Mouse (Mus musculus): ENCODE measurements around the gene Taf6. TPM values are rescaled to one million over a fixed set of nuclear protein-coding genes. Genes with fewer than 3 reads are reported as not detected.
"Not testable (repeated sequence)": the region's sequence is repeated elsewhere in the genome, so short reads cannot be mapped to it uniquely, and the experiment has no call there.

The Taf6 gene
- polyA plus RNA-seq (2016; fragmentation: Nextera tagmentation; extraction: Ambion mirVana) = 102 and 109 TPM in 2 replicates

DNA sequence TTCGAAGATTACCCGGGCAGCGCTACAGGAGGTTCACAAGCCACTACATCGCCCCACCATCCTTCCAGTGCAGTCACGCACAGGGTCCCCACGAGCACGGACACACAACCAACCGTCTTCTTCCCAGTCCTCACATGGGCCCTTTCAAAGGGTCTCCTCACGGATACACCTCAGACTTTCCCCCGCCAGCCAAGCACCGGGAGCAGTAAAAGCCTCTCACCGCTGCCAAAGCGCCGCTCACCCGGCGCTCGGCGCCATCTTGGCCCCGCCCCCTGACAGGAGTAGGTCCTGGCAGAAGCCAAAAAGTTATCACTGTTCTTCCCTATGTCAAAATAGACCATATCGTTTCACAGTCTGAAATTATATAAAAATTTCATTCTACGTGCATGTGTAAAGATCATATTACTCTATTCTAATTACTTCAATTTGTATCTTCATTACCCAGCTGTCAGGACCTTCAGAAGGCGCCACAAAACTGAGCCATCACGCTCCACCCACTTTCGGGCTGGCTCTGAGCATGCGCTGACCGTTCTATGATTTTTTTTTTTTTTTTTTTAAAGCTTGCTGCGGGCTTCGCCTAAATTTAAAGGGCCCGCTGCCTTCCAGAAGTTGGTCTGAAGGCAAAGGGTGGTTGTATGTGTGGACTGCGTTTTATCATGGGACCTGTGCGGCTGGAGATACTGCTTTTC, at the start of gene Taf6, which contains the start of gene Cnpy4:
TSS of gene Taf6 (minus strand) at position 502 of the 689 bp plus-strand sequence.
TSS of gene Cnpy4 (plus strand) at position 536 of the 689 bp plus-strand sequence.
- H3K4me3 ChIP-seq = peak within 1 kb of the TSS; percentile 72
- H3K36me3 ChIP-seq = peaks cover 46% of the 10 kb centered on the region
- peaks cover 19% of the 10 kb centered on the region for H3K4me1 ChIP-seq
- H3K9ac ChIP-seq = peak within 1 kb of the TSS; percentile 85
- H3K27ac ChIP-seq = peak within 1 kb of the TSS; percentile 78
- no peaks in the 10 kb centered on the region for H3K9me3 ChIP-seq (replicated peaks)
- peak; percentile 82 for ATAC-seq (ENCODE audit: low FRiP score)
- H3K4me2 ChIP-seq (replicated peaks) = peak within 1 kb of the TSS; percentile 63
- H3K27me3 ChIP-seq = no peaks in the 10 kb centered on the region
- under 1% methylated on average over 31 of the region's 31 CpGs for WGBS

DNA sequence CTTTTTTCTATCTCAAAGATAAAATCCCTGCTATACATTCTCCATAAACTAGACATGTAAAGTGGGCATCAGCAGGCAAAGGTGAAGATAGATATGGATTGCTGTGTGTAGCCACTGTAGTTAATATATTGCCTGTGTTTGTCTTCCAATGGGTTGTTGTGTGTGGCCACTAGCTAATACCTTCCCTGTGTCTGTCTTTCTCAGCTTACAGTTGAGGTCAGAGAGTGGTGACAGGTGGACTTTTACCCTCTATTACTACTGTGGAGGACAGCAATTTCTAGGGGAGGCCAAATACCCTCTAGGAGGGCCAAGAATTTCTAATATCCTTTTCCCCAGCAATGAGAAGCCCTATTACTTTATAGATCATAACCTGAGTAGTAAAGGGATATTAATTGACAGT, 47.0 kb upstream of the Taf6 start:
- no peak overlapping the region for H3K4me3 ChIP-seq
- no peak overlapping the region for H3K4me2 ChIP-seq (replicated peaks)
- H3K36me3 ChIP-seq = no peaks in the 10 kb centered on the region
- no peaks in the 10 kb centered on the region for H3K4me1 ChIP-seq
- ATAC-seq (ENCODE audit: low FRiP score) = no peak
- H3K9me3 ChIP-seq (replicated peaks) = no peaks in the 10 kb centered on the region
- H3K27ac ChIP-seq = no peak overlapping the region
- H3K9ac ChIP-seq = no peak overlapping the region
- no peaks in the 10 kb centered on the region for H3K27me3 ChIP-seq

DNA sequence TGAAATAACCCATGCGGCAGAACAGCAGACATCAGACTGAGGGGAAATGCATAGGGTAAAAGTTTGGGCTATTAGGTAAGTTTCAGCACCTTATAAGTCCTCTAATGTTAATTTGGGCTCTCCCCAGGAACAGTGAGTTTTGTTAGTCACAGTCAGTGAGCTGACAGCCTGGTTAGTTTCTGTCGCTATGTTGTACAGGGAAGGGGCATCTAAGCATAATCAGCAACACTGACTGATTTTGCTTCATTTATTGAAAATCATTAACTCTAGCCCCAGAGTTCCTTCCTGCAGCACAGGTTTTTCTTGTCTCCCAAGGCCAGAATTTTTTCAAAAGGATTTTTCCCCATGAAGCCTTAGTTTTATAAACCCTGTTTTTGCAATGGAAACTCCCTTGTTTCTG, 46.5 kb upstream of the Taf6 start:
- WGBS = 86% methylated on average over 2 of the region's 2 CpGs
- H3K27ac ChIP-seq = no peak overlapping the region
- H3K9ac ChIP-seq = no peak overlapping the region
- H3K9me3 ChIP-seq (replicated peaks) = no peaks in the 10 kb centered on the region
- no peaks in the 10 kb centered on the region for H3K36me3 ChIP-seq
- H3K4me1 ChIP-seq = no peaks in the 10 kb centered on the region
- no peaks in the 10 kb centered on the region for H3K27me3 ChIP-seq
- no peak overlapping the region for H3K4me3 ChIP-seq
- H3K4me2 ChIP-seq (replicated peaks) = no peak overlapping the region
- ATAC-seq (ENCODE audit: low FRiP score) = no peak

DNA sequence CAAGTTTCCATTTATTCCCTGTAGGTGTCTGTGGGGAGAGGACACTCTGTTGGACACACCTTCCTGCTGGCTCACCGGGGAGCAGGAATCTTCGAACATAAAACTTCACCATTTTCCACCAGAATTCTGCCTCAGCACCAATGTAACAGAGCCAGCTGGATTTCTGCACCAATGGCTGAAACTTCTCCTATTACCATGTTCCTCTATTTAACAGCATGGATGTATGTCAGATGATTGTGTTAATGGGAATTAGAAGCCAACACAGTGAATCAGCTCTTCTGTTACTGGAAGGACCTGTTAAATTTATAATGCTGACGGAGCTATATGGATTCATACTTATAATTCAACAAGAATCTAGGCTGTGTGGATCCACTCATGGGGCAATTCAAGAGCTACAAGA, 42.3 kb upstream of the Taf6 start:
- Histone ChIP-seq H3K27ac (no peak overlapping the region), H3K4me1 (no peaks in the 10 kb centered on the region), H3K4me2 (replicated peaks) (no peak overlapping the region), H3K9ac (no peak overlapping the region), H3K9me3 (replicated peaks) (no peaks in the 10 kb centered on the region), H3K36me3 (no peaks in the 10 kb centered on the region), H3K4me3 (no peak overlapping the region), H3K27me3 (no peaks in the 10 kb centered on the region)
- WGBS = 88% methylated on average over 3 of the region's 3 CpGs
- no peak for ATAC-seq (ENCODE audit: low FRiP score)

DNA sequence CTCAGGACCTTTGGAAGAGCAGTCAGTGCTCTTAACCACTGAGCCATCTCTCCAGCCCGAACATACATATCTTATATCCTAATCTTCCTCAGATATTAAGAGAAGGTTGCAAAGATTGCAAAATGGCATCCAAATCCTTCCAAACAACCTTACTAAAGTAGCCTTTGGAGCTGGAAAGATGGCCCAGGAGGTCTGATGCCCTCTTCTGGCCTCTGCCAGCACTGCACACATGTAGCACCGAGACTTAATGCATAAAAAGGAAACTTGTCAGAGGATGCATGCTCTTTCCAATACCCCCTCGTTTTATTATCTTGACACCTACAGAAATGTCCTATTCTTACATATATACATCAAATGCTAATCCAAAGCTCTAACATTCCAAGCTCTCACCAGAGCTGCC, 40.8 kb upstream of the Taf6 start:
- Histone ChIP-seq H3K9ac (no peak overlapping the region), H3K36me3 (no peaks in the 10 kb centered on the region), H3K9me3 (replicated peaks) (no peaks in the 10 kb centered on the region), H3K27ac (no peak overlapping the region), H3K4me1 (no peaks in the 10 kb centered on the region), H3K27me3 (no peaks in the 10 kb centered on the region), H3K4me3 (no peak overlapping the region), H3K4me2 (replicated peaks) (no peak overlapping the region)
- ATAC-seq (ENCODE audit: low FRiP score) = no peak
- WGBS = 59% methylated on average over 3 of the region's 3 CpGs

DNA sequence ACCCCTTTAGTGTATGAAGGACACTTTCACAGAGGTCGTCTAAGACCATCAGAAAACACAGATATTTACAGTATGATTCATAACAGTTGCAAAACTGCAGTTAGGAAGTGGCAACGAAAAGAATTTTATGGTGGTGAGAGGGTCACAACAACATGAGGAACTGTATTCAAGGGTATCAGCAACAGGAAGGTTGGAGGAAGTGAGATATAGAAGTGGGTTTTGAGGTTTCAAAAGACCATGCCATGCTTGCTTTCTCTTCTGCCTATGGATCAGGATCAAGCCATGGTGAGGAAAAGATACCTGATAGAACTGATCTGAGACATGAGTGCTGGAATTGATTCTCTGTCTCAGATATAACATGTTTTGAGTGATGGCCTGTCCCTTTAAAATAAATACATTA, 40.1 kb upstream of the Taf6 start:
- no peak overlapping the region for H3K27ac ChIP-seq
- no peak overlapping the region for H3K4me3 ChIP-seq
- no peaks in the 10 kb centered on the region for H3K27me3 ChIP-seq
- H3K9ac ChIP-seq = no peak overlapping the region
- no peaks in the 10 kb centered on the region for H3K9me3 ChIP-seq (replicated peaks)
- no peak overlapping the region for H3K4me2 ChIP-seq (replicated peaks)
- no peak for ATAC-seq (ENCODE audit: low FRiP score)
- 79% methylated on average over 2 of the region's 2 CpGs for WGBS
- no peaks in the 10 kb centered on the region for H3K4me1 ChIP-seq
- H3K36me3 ChIP-seq = no peaks in the 10 kb centered on the region

DNA sequence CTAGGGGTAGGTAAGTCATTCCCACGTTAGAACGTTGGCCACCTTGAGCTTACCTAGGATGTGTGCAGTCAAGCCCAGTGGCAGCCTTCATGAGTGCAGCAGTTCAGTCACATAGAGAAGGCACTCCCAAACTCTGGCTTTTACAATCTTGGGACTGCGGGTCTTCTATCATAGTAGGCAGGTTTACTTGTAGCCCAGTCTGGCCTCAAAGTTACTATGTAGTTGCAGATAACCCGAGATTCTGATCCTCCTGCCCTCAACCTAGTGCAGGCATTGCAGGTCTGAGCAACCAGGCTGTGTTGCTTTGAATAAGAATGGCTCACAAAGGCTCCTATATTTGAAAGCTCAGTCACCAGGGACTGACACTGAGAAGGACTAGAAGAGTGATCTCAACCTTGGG, 39.2 kb upstream of the Taf6 start:
- Histone ChIP-seq H3K27me3 (no peaks in the 10 kb centered on the region), H3K36me3 (no peaks in the 10 kb centered on the region), H3K9me3 (replicated peaks) (no peaks in the 10 kb centered on the region), H3K27ac (no peak overlapping the region), H3K9ac (no peak overlapping the region), H3K4me3 (no peak overlapping the region), H3K4me2 (replicated peaks) (no peak overlapping the region), H3K4me1 (no peaks in the 10 kb centered on the region)
- WGBS = 81% methylated on average over 4 of the region's 4 CpGs
- no peak for ATAC-seq (ENCODE audit: low FRiP score)

DNA sequence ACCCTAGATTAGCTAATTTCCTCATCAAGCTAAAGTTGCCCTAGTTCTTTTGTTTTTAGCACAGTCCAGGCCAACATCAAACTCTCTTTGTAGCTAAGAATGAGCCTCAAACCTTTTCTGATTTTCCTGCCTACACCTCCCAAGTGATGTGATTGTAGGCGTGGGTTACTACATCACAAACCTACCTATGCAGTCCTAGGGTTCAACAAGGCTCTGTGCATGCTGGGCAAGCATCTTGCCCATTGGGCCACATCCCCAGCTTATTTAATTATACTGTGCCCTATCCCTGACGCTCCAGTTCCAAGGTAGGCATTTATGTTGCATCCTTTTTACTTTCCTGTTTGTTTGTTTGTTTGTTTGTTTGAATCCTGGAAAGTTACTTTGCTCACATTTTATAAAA, 38.4 kb upstream of the Taf6 start, which contains the start of gene Nxpe5:
TSS of gene Nxpe5 (plus strand) at position 199 of the 400 bp plus-strand sequence.
- no peak within 1 kb of the TSS for H3K27ac ChIP-seq
- no peak for ATAC-seq (ENCODE audit: low FRiP score)
- no peaks in the 10 kb centered on the region for H3K4me1 ChIP-seq
- no peak within 1 kb of the TSS for H3K9ac ChIP-seq
- WGBS = 60% methylated on average over 2 of the region's 2 CpGs
- H3K27me3 ChIP-seq = no peaks in the 10 kb centered on the region
- H3K4me2 ChIP-seq (replicated peaks) = no peak within 1 kb of the TSS
- H3K36me3 ChIP-seq = no peaks in the 10 kb centered on the region
- H3K9me3 ChIP-seq (replicated peaks) = no peaks in the 10 kb centered on the region
- H3K4me3 ChIP-seq = no peak within 1 kb of the TSS

DNA sequence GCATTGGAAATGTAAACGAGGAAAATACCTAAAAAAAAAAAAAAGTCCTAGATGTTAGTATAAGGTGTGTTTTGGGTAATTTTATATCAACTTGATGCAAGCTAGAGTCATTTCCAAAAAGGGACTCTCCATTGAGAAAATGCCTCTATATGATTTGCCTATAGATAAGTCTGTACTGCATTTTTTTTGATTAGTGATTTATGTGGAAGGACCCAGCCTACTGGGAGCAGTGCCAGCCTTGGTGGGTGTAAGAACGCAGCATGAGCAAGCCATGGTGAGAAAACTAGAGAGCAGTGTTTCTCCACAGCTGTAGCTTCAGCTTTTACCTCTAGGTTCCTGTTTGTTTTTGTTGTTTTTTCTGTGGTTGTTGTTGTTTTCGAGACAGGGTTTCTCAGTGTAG, 36.0 kb upstream of the Taf6 start:
- Histone ChIP-seq H3K9me3 (replicated peaks) (no peaks in the 10 kb centered on the region), H3K36me3 (no peaks in the 10 kb centered on the region), H3K4me1 (no peaks in the 10 kb centered on the region), H3K27ac (no peak overlapping the region), H3K9ac (no peak overlapping the region), H3K27me3 (no peaks in the 10 kb centered on the region), H3K4me3 (no peak overlapping the region), H3K4me2 (replicated peaks) (no peak overlapping the region)
- WGBS = 67% methylated on average over 3 of the region's 3 CpGs
- ATAC-seq (ENCODE audit: low FRiP score) = no peak

DNA sequence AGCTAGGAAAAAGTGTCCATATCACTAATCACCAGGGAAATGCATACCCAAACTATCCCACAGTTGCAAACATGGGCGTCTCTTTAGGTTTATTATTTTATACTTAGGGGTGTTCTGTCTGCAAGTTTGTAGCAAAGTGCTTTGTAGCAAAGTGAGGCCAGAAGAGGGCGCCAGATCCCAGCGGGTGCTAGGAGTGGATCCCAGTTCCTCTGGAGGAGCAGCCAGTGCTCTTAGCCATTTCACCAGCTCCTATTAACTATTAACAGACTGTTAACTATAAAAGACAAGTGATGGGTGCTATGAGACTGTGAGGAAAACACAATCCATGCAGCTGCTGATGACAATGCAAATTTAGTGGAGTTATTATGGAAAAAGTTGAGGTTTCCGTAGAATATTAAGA, 34.9 kb upstream of the Taf6 start:
- Histone ChIP-seq H3K4me1 (no peaks in the 10 kb centered on the region), H3K36me3 (no peaks in the 10 kb centered on the region), H3K27ac (no peak overlapping the region), H3K9ac (no peak overlapping the region), H3K4me2 (replicated peaks) (no peak overlapping the region), H3K4me3 (no peak overlapping the region), H3K9me3 (replicated peaks) (peaks cover 5% of the 10 kb centered on the region; the same call in 1 of the 2 replicates), H3K27me3 (no peaks in the 10 kb centered on the region)
- no peak for ATAC-seq (ENCODE audit: low FRiP score)
- 25% methylated on average over 4 of the region's 4 CpGs for WGBS

DNA sequence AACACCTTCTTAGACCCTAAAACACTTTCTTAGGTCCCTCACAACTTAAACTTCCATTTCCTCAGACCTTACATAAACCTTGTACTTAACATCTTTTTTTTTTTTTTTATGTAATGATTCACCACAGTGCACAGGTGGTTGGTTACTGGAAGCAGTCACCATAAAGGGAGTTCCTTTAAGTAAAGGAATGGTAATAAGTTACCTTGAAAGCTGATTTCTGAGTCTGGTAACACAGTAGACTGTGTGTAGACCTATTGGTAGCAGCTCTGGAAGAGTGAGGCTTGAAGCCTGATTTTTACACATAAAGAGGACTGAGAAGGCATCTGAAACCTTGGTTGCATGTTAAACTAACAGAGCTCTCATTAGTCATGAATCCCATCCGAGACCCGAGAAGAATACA, 32.6 kb upstream of the Taf6 start:
- no peaks in the 10 kb centered on the region for H3K27me3 ChIP-seq
- peaks cover 10% of the 10 kb centered on the region; the same call in 1 of the 2 replicates for H3K9me3 ChIP-seq (replicated peaks)
- H3K27ac ChIP-seq = no peak overlapping the region
- H3K36me3 ChIP-seq = no peaks in the 10 kb centered on the region
- H3K4me1 ChIP-seq = no peaks in the 10 kb centered on the region
- H3K4me2 ChIP-seq (replicated peaks) = no peak overlapping the region
- 67% methylated on average over 2 of the region's 2 CpGs for WGBS
- no peak overlapping the region for H3K9ac ChIP-seq
- no peak for ATAC-seq (ENCODE audit: low FRiP score)
- H3K4me3 ChIP-seq = no peak overlapping the region

DNA sequence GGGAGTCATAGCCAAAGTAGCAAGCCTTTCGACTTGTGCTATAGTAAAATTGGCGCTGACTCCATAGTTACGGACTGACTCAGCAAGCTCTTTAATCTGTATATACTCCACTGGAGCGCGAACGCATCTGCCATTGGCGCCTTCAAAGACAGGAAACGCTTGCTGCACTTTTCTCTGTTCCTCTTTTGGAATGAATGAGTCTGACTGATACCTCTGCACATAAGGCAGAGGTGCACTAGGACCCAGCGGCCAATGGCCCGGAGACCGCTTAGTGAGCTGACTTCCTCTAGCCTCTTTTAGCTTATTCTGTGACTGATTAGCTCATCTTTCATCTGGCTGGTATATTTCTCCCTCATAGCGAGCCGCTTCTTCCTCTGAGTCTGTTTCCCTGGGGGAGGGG, 29.4 kb upstream of the Taf6 start:
- 94% methylated on average over 13 of the region's 13 CpGs for WGBS
- ATAC-seq (ENCODE audit: low FRiP score) = not testable (repeated sequence)

DNA sequence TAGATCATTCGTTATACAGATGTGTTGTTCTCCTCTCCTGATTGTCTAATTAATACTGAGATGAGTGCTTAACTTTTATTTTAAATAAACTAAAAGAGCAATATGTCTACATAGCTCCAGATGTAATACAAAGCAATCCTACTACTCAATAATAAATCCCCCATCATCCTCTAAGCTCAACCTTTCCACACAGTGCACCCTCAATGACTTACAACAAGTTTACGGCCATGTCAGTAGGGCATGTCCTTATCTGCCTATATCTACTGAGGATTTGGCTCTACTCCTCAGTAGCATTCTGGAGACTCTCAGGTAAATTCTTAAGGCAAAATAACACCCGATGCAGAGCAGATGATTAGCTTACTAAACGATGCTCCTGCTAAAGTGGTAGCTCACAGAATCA, 20.6 kb upstream of the Taf6 start:
- peaks cover 5% of the 10 kb centered on the region; the same call in 1 of the 2 replicates for H3K9me3 ChIP-seq (replicated peaks)
- no peaks in the 10 kb centered on the region for H3K27me3 ChIP-seq
- H3K9ac ChIP-seq = no peak overlapping the region
- no peak overlapping the region for H3K27ac ChIP-seq
- no peaks in the 10 kb centered on the region for H3K36me3 ChIP-seq
- H3K4me3 ChIP-seq = no peak overlapping the region
- no peak for ATAC-seq (ENCODE audit: low FRiP score)
- no peak overlapping the region for H3K4me2 ChIP-seq (replicated peaks)
- no peaks in the 10 kb centered on the region for H3K4me1 ChIP-seq
- WGBS = 84% methylated on average over 4 of the region's 4 CpGs

More for the DNA sequence above, 29.4 kb upstream of the Taf6 start:
- H3K27me3 ChIP-seq; H3K27ac ChIP-seq; H3K36me3 ChIP-seq; H3K4me1 ChIP-seq; H3K9ac ChIP-seq; H3K4me2 ChIP-seq (replicated peaks); H3K4me3 ChIP-seq: not testable (repeated sequence)
- H3K9me3 ChIP-seq (replicated peaks) = peaks cover 10% of the 10 kb centered on the region; the same call in 1 of the 2 replicates
